Mouse (Mus musculus) megakaryocyte, embryonic 14.5 days (primary cell): ENCODE measurements around the gene Srrm4.

Experiments
- FLI1 ChIP-seq: IDR thresholded peaks from 2 replicates; pipeline ENCODE4 v1.6.1; 2012; ENCODE audit warnings: low read length, inconsistent platforms, mixed read lengths
- GATA1 ChIP-seq: IDR thresholded peaks from 3 replicates; pipeline ENCODE4 v1.6.1; 2012; ENCODE audit warnings: mixed read lengths, low read length, inconsistent platforms, borderline replicate concordance

- TF ChIP-seq GATA1 (no peak), FLI1 (no peak)
Measured at GRCm38 (mm10) chr5:116565573-116565972, 26.0 kb downstream of the Srrm4 start.
